Mouse (Mus musculus) liver, embryonic 12.5 days (tissue): ENCODE data around the gene Nxpe3. TPM values are rescaled to one million over a fixed set of nuclear protein-coding genes. Genes with fewer than 3 reads are reported as not detected.

Experiments used
- ATAC-seq: fragments of 200-750 bp; cut with Nextera tagmentation; 2 replicates; pipeline ENCODE4 v1.8.0; 2017; ENCODE audit warnings: moderate number of reproducible peaks, mild to moderate bottlenecking, moderate library complexity
- H3K27ac ChIP-seq: fragments of 300-500 bp; sonication (generic); 2 replicates; pipeline ENCODE4 v1.5.1; 2016; ENCODE audit warnings: mild to moderate bottlenecking
- H3K27me3 ChIP-seq: fragments of 300-500 bp; sonication (generic); replicated peaks from 2 replicates; pipeline ENCODE4 v1.6.1; 2016; ENCODE audit warnings: mild to moderate bottlenecking, moderate library complexity
- H3K36me3 ChIP-seq: fragments of 300-500 bp; sonication (generic); 2 replicates; pipeline ENCODE4 v1.6.1; 2016; ENCODE audit warnings: mild to moderate bottlenecking, moderate library complexity
- H3K4me1 ChIP-seq: fragments of 300-500 bp; sonication (generic); 2 replicates; pipeline ENCODE4 v1.6.1; 2016
- H3K4me2 ChIP-seq: fragments of 300-500 bp; sonication (generic); 2 replicates; pipeline ENCODE4 v1.6.1; 2016; ENCODE audit warnings: mild to moderate bottlenecking, moderate library complexity
- H3K4me3 ChIP-seq: fragments of 300-500 bp; sonication (generic); 2 replicates; pipeline ENCODE4 v1.5.1; 2016; ENCODE audit warnings: mild to moderate bottlenecking, moderate library complexity
- H3K9ac ChIP-seq: fragments of 300-500 bp; sonication (generic); 2 replicates; pipeline ENCODE4 v1.6.1; 2016; ENCODE audit warnings: mild to moderate bottlenecking, moderate library complexity
- H3K9me3 ChIP-seq: fragments of 300-500 bp; sonication (generic); replicated peaks from 2 replicates; pipeline ENCODE4 v1.6.1; 2016; ENCODE audit warnings: mild to moderate bottlenecking, moderate library complexity
- WGBS: fragments of 180-500 bp; shearing (Covaris S2); methylation state at CpG from one replicate; pipeline ENCODE4 v1.1.7; 2016; ENCODE audit not compliant: insufficient replicate concordance; 5-methylcytosine and 5-hydroxymethylcytosine counted together
- polyA plus RNA-seq: library from polyadenylated mRNA; unstranded; fragments of >200 nt; fragmentation: Nextera tagmentation; extraction: Ambion mirVana; gene quantifications from 2 replicates; pipeline ENCODE4 v1.2.1, GENCODE M21; 2016

Gene Nxpe3
- polyA plus RNA-seq, 1 experiment from 2014 or later: 0.57 TPM

- WGBS: 66% methylated on average over 11 of the region's 11 CpGs
- no peak overlapping the region; the same call in 1 of the 2 replicates for H3K4me3 ChIP-seq
- peaks cover 19% of the 10 kb centered on the region for H3K27me3 ChIP-seq
- peaks cover 23% of the 10 kb centered on the region for H3K4me1 ChIP-seq
- no peak overlapping the region for H3K9ac ChIP-seq
- peak overlapping the region; percentile 51; the same call in 1 of the 2 replicates for H3K27ac ChIP-seq
- no peak for ATAC-seq
- no peaks in the 10 kb centered on the region for H3K9me3 ChIP-seq
- peak overlapping the region; percentile 91; the same call in 1 of the 2 replicates for H3K4me2 ChIP-seq
- H3K36me3 ChIP-seq: peaks cover under 1% of the 10 kb centered on the region; the same call in 1 of the 2 replicates
These were observed 71.5 kb downstream of the Nxpe3 start for GRCm38 (mm10) chr16:55823398-55824155.

GRCm38 (mm10) chr16:55822741-55823397 is 72.2 kb downstream of the Nxpe3 start:
- peak overlapping the region; percentile 51; the same call in 1 of the 2 replicates for H3K27ac ChIP-seq

GRCm38 (mm10) chr16:55821997-55822740 is 72.9 kb downstream of the Nxpe3 start:
- Histone ChIP-seq H3K27ac (peak overlapping the region; percentile 81), H3K9ac (peak overlapping the region; percentile 78), H3K9me3 (no peaks in the 10 kb centered on the region), H3K4me3 (peak overlapping the region; percentile 78), H3K27me3 (peaks cover 19% of the 10 kb centered on the region), H3K4me1 (peaks cover 23% of the 10 kb centered on the region), H3K4me2 (peak overlapping the region; percentile 91), H3K36me3 (peaks cover 12% of the 10 kb centered on the region)
- peak; percentile 95 for ATAC-seq
- under 1% methylated on average over 67 of the region's 67 CpGs for WGBS

More at GRCm38 (mm10) chr16:55822741-55823397, 72.2 kb downstream of the Nxpe3 start:
- H3K36me3 ChIP-seq: peaks cover 8% of the 10 kb centered on the region
- H3K9me3 ChIP-seq: no peaks in the 10 kb centered on the region
- H3K4me3 ChIP-seq: peak overlapping the region; percentile 78
- peaks cover 23% of the 10 kb centered on the region for H3K4me1 ChIP-seq
- peaks cover 19% of the 10 kb centered on the region for H3K27me3 ChIP-seq
- ATAC-seq: no peak
- H3K4me2 ChIP-seq: peak overlapping the region; percentile 91
- 47% methylated on average over 18 of the region's 18 CpGs for WGBS
- no peak overlapping the region for H3K9ac ChIP-seq

- peak overlapping the region; percentile 23 for H3K27ac ChIP-seq
- peaks cover 19% of the 10 kb centered on the region for H3K27me3 ChIP-seq
- H3K4me3 ChIP-seq: peak overlapping the region; percentile 78
- ATAC-seq: no peak
- peaks cover 23% of the 10 kb centered on the region for H3K4me1 ChIP-seq
- H3K9ac ChIP-seq: peak overlapping the region; percentile 78
- under 1% methylated on average over 38 of the region's 40 CpGs for WGBS
- peak overlapping the region; percentile 91 for H3K4me2 ChIP-seq
- no peaks in the 10 kb centered on the region for H3K9me3 ChIP-seq
- peaks cover 15% of the 10 kb centered on the region for H3K36me3 ChIP-seq
These were observed 73.5 kb downstream of the Nxpe3 start for GRCm38 (mm10) chr16:55821571-55821981.

GRCm38 (mm10) chr16:55820916-55821570 is 74.0 kb downstream of the Nxpe3 start:
- Histone ChIP-seq H3K4me3 (peak overlapping the region; percentile 78), H3K27ac (0 out of 2 replicates have a peak overlapping the region, but pooled peaks have one; percentile 23), H3K9ac (peak overlapping the region; percentile 78), H3K4me1 (peaks cover 23% of the 10 kb centered on the region), H3K9me3 (no peaks in the 10 kb centered on the region), H3K27me3 (peaks cover 19% of the 10 kb centered on the region), H3K36me3 (peaks cover 20% of the 10 kb centered on the region), H3K4me2 (peak overlapping the region; percentile 91)
- 6% methylated on average over 20 of the region's 20 CpGs for WGBS
- no peak for ATAC-seq

GRCm38 (mm10) chr16:55820161-55820915 is 74.7 kb downstream of the Nxpe3 start:
- H3K9me3 ChIP-seq: no peaks in the 10 kb centered on the region
- H3K36me3 ChIP-seq: peaks cover 27% of the 10 kb centered on the region
- peak overlapping the region; percentile 78 for H3K4me3 ChIP-seq
- no peak for ATAC-seq
- 41% methylated on average over 13 of the region's 13 CpGs for WGBS
- peaks cover 23% of the 10 kb centered on the region for H3K4me1 ChIP-seq
- no peak overlapping the region for H3K27ac ChIP-seq
- H3K4me2 ChIP-seq: peak overlapping the region; percentile 91
- peaks cover 19% of the 10 kb centered on the region for H3K27me3 ChIP-seq
- peak overlapping the region; percentile 53; the same call in 1 of the 2 replicates for H3K9ac ChIP-seq

- H3K27me3 ChIP-seq: peaks cover 19% of the 10 kb centered on the region
- H3K4me2 ChIP-seq: peak overlapping the region; percentile 91
- no peak for ATAC-seq
- no peak overlapping the region for H3K27ac ChIP-seq
- H3K4me1 ChIP-seq: peaks cover 23% of the 10 kb centered on the region
- H3K4me3 ChIP-seq: peak overlapping the region; percentile 8
- H3K9ac ChIP-seq: no peak overlapping the region
- WGBS: 75% methylated on average over 15 of the region's 15 CpGs
- H3K9me3 ChIP-seq: no peaks in the 10 kb centered on the region
- peaks cover 36% of the 10 kb centered on the region for H3K36me3 ChIP-seq
These were observed 75.8 kb downstream of the Nxpe3 start for GRCm38 (mm10) chr16:55819186-55819861.

GRCm38 (mm10) chr16:55817717-55818515 is 77.2 kb downstream of the Nxpe3 start:
- H3K4me2 ChIP-seq: no peak overlapping the region
- peaks cover 49% of the 10 kb centered on the region for H3K36me3 ChIP-seq
- no peak overlapping the region for H3K27ac ChIP-seq
- peaks cover 14% of the 10 kb centered on the region for H3K4me1 ChIP-seq
- no peak overlapping the region for H3K9ac ChIP-seq
- no peak overlapping the region for H3K4me3 ChIP-seq
- H3K9me3 ChIP-seq: no peaks in the 10 kb centered on the region
- 90% methylated on average over 28 of the region's 28 CpGs for WGBS
- no peak for ATAC-seq
- peaks cover 19% of the 10 kb centered on the region for H3K27me3 ChIP-seq

- H3K4me1 ChIP-seq: peaks cover 7% of the 10 kb centered on the region
- no peak overlapping the region for H3K4me2 ChIP-seq
- H3K27me3 ChIP-seq: peaks cover 14% of the 10 kb centered on the region
- ATAC-seq: no peak
- WGBS: 81% methylated on average over 13 of the region's 13 CpGs
- no peak overlapping the region for H3K9ac ChIP-seq
- H3K4me3 ChIP-seq: no peak overlapping the region
- H3K9me3 ChIP-seq: no peaks in the 10 kb centered on the region
- peaks cover 60% of the 10 kb centered on the region for H3K36me3 ChIP-seq
- no peak overlapping the region for H3K27ac ChIP-seq
These were observed 78.7 kb downstream of the Nxpe3 start for GRCm38 (mm10) chr16:55816202-55816941.
